Mouse (Mus musculus) G1E (cell line): ENCODE measurements around the gene C1rl. TPM values are rescaled to one million over a fixed set of nuclear protein-coding genes. Genes with fewer than 3 reads are reported as not detected.
A peak's percentile ranks its signal among the peaks of the same experiment; 100 is the strongest.

Source experiments
- ATAC-seq: 2 replicates; pipeline ENCODE4 v1.8.0; 2016; ENCODE audit warnings: mild to moderate bottlenecking; ENCODE audit not compliant: insufficient number of reproducible peaks, poor library complexity, low FRiP score, severe bottlenecking; ENCODE audit errors: extremely low read depth
- DNase-seq: peaks from one replicate; pipeline ENCODE4 v3.0.0; 2012; ENCODE audit warnings: low spot score
- H3K27me3 ChIP-seq: 2 replicates; pipeline ENCODE4 v1.6.1; 2012; ENCODE audit warnings: mild to moderate bottlenecking, low read length, inconsistent platforms; ENCODE audit not compliant: insufficient read depth
- H3K36me3 ChIP-seq: replicated peaks from 2 replicates; pipeline ENCODE3; 2012; ENCODE audit warnings: mild to moderate bottlenecking, inconsistent platforms
- H3K4me1 ChIP-seq: 2 replicates; pipeline ENCODE4 v1.6.1; 2012; ENCODE audit warnings: low read depth, low read length, inconsistent platforms, mixed read lengths; ENCODE audit not compliant: insufficient read depth
- H3K4me3 ChIP-seq: 2 replicates; pipeline ENCODE4 v1.5.1; 2012; ENCODE audit warnings: low read depth, mild to moderate bottlenecking, inconsistent platforms, low read length, moderate library complexity, mixed read lengths
- H3K9me3 ChIP-seq: replicated peaks from 2 replicates; pipeline ENCODE4 v1.6.1; 2012; ENCODE audit warnings: inconsistent platforms
- CTCF ChIP-seq: IDR thresholded peaks from 2 replicates; pipeline ENCODE4 v1.5.1; 2012; ENCODE audit warnings: low read depth, low read length, inconsistent platforms, mixed read lengths
- GATA1 ChIP-seq: IDR thresholded peaks from 2 replicates; pipeline ENCODE4 v1.6.1; 2012; ENCODE audit warnings: borderline replicate concordance, low read length, inconsistent platforms, mixed read lengths
- GATA2 ChIP-seq: IDR thresholded peaks from 2 replicates; pipeline ENCODE4 v1.6.1; 2012; ENCODE audit warnings: low read depth, low read length, inconsistent platforms, borderline replicate concordance
- POLR2AphosphoS5 ChIP-seq: IDR thresholded peaks from 2 replicates; pipeline ENCODE4 v1.6.1; 2012; ENCODE audit warnings: low read depth, low read length, inconsistent platforms; ENCODE audit not compliant: insufficient replicate concordance
- TAL1 ChIP-seq: conservative IDR thresholded peaks from 2 replicates; pipeline ENCODE4 v1.6.1; 2012; ENCODE audit warnings: low read depth, low read length, inconsistent platforms, mixed read lengths
- polyA plus RNA-seq: library from polyadenylated mRNA; stranded (reverse); fragments of >175 nt; gene quantifications from 2 replicates; pipeline ENCODE4 v1.2.3, GENCODE M21; 2012
- total RNA-seq, 2 experiments: library from RNA; stranded (forward) in 1 of 2; stranded (reverse) in 1 of 2; fragments of 200-1000 nt in 1 of 2; fragments of >200 nt in 1 of 2; fragmentation: Nextera tagmentation in 1 of 2; gene quantifications; 2 replicates each; pipeline ENCODE4 v1.2.3; 2014 to 2017

Gene C1rl
- total and polyA plus RNA-seq, 3 experiments, result 0.05 to 0.10 TPM; not detected in 1

DNA sequence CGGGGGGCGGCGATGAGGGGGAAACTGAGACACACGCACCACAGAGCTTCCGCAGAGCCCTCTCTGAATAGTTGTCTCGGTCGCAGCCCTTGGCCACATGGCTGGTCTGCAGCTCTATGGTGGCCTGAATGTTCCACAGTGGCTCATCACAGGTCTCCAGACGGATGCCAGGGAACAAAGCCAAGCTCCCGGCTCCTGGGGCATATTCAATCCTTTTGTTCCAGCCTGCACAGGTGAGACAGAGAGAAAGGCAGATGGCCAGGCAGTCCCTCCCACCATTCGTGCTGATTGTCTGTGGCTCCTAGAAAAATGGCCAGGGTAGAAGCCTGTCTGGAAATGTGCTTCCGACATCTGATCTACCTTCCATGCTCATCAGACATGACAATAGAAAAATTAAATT is 34.4 kb upstream of the C1rl start:
- ATAC-seq (no peak), DNase-seq (no peak)
- Histone ChIP-seq H3K36me3 (no peaks in the 10 kb centered on the region), H3K4me1 (peaks cover 9% of the 10 kb centered on the region; the same call in 1 of the 2 replicates), H3K27me3 (peaks cover 48% of the 10 kb centered on the region), H3K9me3 (no peaks in the 10 kb centered on the region), H3K4me3 (no peak overlapping the region)
- TF ChIP-seq GATA1 (no peak), POLR2AphosphoS5 (no peak), GATA2 (no peak), TAL1 (no peak)

DNA sequence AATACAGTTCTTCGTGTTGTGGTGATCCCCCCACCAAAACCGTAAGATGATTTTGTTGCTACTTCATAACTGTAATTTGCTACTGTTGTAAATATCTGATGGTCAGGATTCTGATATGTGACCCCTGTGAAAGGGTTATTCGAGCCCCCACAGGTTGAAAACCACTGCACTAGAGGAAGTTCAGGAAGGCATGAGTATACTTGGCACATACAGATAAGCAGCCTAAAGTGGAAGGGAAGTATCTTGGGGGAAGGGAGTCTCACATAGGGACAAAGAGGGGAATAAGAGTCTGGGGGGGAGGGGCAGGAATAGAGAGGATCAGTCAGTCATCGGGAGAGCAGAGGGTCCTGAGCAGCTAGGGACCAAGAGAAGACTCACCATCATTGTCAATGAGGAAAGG is 33.5 kb upstream of the C1rl start:
- H3K9me3 ChIP-seq, result no peaks in the 10 kb centered on the region
- no peaks in the 10 kb centered on the region for H3K36me3 ChIP-seq
- TF ChIP-seq GATA1 (no peak), GATA2 (no peak), CTCF (no peak)
- peaks cover 13% of the 10 kb centered on the region for H3K4me1 ChIP-seq
- H3K4me3 ChIP-seq, result no peak overlapping the region
- ATAC-seq, result no peak
- DNase-seq, result no peak
- peaks cover 57% of the 10 kb centered on the region for H3K27me3 ChIP-seq

DNA sequence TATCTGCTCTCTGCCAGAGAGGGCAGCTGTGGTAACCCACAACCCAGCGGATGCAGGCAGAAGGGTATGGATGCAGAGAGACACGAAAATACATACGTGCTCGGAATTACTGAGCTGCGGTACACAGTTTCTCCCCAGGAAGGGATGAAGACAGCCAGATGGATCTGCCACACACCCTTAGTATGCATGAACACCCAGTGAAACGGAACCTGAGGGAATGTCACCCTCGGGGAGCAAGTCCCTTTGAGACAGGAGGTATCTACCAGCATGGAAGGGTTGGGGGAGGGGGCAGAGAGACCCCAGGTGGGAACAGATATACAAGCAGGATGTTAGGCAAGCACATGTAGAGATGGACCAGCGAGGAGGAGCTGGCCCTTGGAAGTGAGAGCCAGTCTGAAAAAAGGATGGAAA is 29.0 kb upstream of the C1rl start:
- H3K9me3 ChIP-seq, result no peaks in the 10 kb centered on the region
- no peak for TF ChIP-seq TAL1
- no peak for TF ChIP-seq GATA1
- TF ChIP-seq GATA2, result no peak
- TF ChIP-seq CTCF, result no peak
- no peak for TF ChIP-seq POLR2AphosphoS5
- H3K4me1 ChIP-seq, result peaks cover 16% of the 10 kb centered on the region
- H3K27me3 ChIP-seq, result peaks cover 58% of the 10 kb centered on the region
- DNase-seq (no peak), ATAC-seq (no peak)
- H3K4me3 ChIP-seq, result no peak overlapping the region
- no peaks in the 10 kb centered on the region for H3K36me3 ChIP-seq

DNA sequence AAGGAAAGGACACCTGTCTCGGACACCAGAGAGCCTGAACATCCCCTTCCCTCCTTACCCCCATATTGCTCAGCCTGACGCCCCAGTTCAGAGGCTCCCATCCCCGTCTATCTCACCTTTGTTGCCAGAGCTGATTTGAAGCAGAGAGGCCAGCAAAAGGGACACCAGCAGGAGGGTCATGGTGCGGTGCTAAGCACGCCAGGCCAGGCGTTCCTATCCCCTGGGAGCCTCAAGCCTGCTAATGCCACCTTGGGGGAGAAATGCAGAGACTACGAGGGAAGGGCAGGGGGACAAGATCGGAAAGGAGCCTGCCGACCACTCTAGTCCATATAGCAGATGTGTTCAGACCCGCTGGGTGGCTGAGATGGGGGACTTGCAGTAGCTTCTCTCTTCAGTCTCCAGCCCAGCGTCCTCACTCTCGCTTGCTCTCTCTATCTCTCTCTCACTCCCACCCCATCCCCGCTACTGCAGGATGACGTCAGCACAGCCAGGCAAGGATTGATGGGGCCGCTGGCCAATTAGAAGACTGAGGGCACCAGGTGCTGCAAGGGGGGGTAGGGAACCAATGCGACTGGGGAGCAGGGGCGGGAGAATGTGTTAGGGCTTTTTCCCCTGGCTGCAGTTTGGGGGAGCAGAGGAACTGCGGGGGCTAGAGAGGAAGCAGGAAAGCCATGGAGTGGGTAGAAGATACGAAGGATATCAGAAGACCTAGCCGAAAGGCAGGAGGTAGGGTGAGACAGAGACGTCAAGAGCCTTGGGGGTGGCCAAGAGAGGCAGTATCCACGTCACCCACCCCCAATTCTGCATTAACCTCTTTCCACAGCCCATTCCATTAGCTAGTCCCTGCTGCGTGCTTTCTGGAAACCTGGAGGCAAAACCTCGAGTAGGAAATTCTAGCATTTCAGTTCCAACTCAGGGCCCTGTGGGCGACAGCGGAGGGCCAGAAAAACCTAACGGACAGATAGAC is 28.3 kb upstream of the C1rl start, which contains the start of gene Clstn3:
Gene Clstn3, minus strand, starts transcription at position 490 of the 967 bp plus-strand sequence.
- H3K4me3 ChIP-seq, result no peak within 1 kb of the TSS
- no peaks in the 10 kb centered on the region for H3K36me3 ChIP-seq
- H3K9me3 ChIP-seq, result no peaks in the 10 kb centered on the region
- peaks cover 9% of the 10 kb centered on the region for H3K4me1 ChIP-seq
- peak; percentile 20 for DNase-seq
- peaks cover 57% of the 10 kb centered on the region for H3K27me3 ChIP-seq
- ATAC-seq, result no peak
- TF ChIP-seq GATA2, result no peak
- TF ChIP-seq TAL1, result no peak
- TF ChIP-seq CTCF, result no peak
- no peak for TF ChIP-seq GATA1
- no peak for TF ChIP-seq POLR2AphosphoS5

- no peak for TF ChIP-seq CTCF
- TF ChIP-seq TAL1, result no peak
- no peak for TF ChIP-seq GATA2
- TF ChIP-seq GATA1, result no peak
- no peak for TF ChIP-seq POLR2AphosphoS5
- DNase-seq, result no peak
- ATAC-seq, result no peak
- Histone ChIP-seq H3K27me3 (peaks cover 51% of the 10 kb centered on the region), H3K4me3 (no peak overlapping the region), H3K4me1 (peaks cover 7% of the 10 kb centered on the region), H3K9me3 (no peaks in the 10 kb centered on the region), H3K36me3 (no peaks in the 10 kb centered on the region)
These were observed 27.6 kb upstream of the C1rl start for GRCm38 (mm10) chr6:124465299-124465698.

DNA sequence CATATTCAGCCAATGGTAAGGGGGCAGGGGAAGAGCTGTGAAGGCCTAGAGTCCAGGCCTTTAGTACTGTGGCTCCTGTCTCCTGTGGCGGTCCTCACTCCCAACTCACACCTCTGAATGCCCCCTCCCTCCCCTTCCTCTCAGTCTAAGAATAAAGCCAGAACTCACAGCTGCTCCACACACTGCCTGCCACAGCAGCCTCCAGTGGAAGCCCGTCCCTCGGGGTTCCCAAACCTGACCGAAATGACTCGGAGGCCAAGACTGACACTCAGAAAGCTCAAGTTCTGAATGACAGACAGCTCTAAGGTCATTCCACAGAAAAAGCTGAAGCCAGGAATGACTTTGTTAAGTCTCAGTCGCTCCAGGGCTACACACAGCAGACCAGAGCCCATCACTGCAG is 27.2 kb upstream of the C1rl start:
- Histone ChIP-seq H3K4me1 (peaks cover 7% of the 10 kb centered on the region), H3K36me3 (no peaks in the 10 kb centered on the region), H3K4me3 (no peak overlapping the region), H3K9me3 (no peaks in the 10 kb centered on the region), H3K27me3 (peaks cover 47% of the 10 kb centered on the region)
- TF ChIP-seq CTCF, result no peak
- no peak for TF ChIP-seq GATA2
- no peak for TF ChIP-seq POLR2AphosphoS5
- TF ChIP-seq TAL1, result no peak
- TF ChIP-seq GATA1, result no peak
- DNase-seq (no peak), ATAC-seq (no peak)
